31 mouse cellular contexts compared by ENCODE assay signal in genomic region chr2:60600863-60601262, GRCm38 (mm10). TPM values are rescaled to one million over a fixed set of nuclear protein-coding genes. Genes with fewer than 3 reads are reported as not detected.
DNase-seq lines count a peak whose midpoint lies in the region; ATAC-seq and TF ChIP-seq lines count a peak whose summit lies in the region.
"Had no signal": no experiment of that assay in that cellular context is flagged by ENCODE, and none has a peak within 500 bp of the region (broad histone marks: within the 10 kb centered on the region; RNA-seq: fewer than 3 reads in every experiment).

No protein-coding gene starts in this region.

- TF ChIP-seq CTCF in intestine, postnatal 0 days (IDR thresholded peaks at IDR 0.05; ENCODE audit: low read depth): no peak

- no peaks in the 10 kb centered on the region for H3K36me3 ChIP-seq in intestine, embryonic 16.5 days (ENCODE audit: control insufficient read depth, insufficient read depth, low read length)
- H3K36me3 ChIP-seq in intestine, postnatal 0 days (ENCODE audit: control insufficient read depth, insufficient read depth): peaks cover 6% of the 10 kb centered on the region; the same call in 1 of the 2 replicates
- no peaks in the 10 kb centered on the region for H3K36me3 ChIP-seq in midbrain, embryonic 13.5 days
- H3K36me3 ChIP-seq: embryonic facial prominence, embryonic 13.5 days; forebrain, embryonic 12.5 days; G1E; hindbrain, embryonic 10.5 days; liver, embryonic 15.5 days; lung, embryonic 15.5 days had no signal

- 92% methylated on average over 2 of the region's 2 CpGs for WGBS in intestine, embryonic 16.5 days
- 83% methylated on average over 2 of the region's 2 CpGs for WGBS in intestine, postnatal 0 days
- WGBS in midbrain, embryonic 13.5 days: 91% methylated on average over 2 of the region's 2 CpGs

- no peaks in the 10 kb centered on the region for H3K27me3 ChIP-seq in intestine, embryonic 16.5 days (replicated peaks; ENCODE audit: control insufficient read depth, insufficient read depth, low read length)
- no peaks in the 10 kb centered on the region for H3K27me3 ChIP-seq in intestine, postnatal 0 days (replicated peaks; ENCODE audit: control insufficient read depth, insufficient read depth, low read length)
- no peaks in the 10 kb centered on the region for H3K27me3 ChIP-seq in midbrain, embryonic 13.5 days
- H3K27me3 ChIP-seq: CH12.LX; embryonic facial prominence, embryonic 13.5 days; forebrain, embryonic 12.5 days; liver, embryonic 15.5 days; lung, embryonic 15.5 days; megakaryocyte, embryonic 14.5 days had no signal

- H3K4me1 ChIP-seq in intestine, embryonic 16.5 days (ENCODE audit: control insufficient read depth, insufficient read depth, low read length): no peaks in the 10 kb centered on the region
- H3K4me1 ChIP-seq in intestine, postnatal 0 days (replicated peaks; ENCODE audit: control insufficient read depth, insufficient read depth, low read length): 0 out of 2 replicates have a peak, but pooled peaks cover 4% of the 10 kb centered on the region
- H3K4me1 ChIP-seq in midbrain, embryonic 13.5 days (replicated peaks): no peaks in the 10 kb centered on the region
- H3K4me1 ChIP-seq: embryonic facial prominence, embryonic 13.5 days; forebrain, embryonic 12.5 days; hindbrain, embryonic 10.5 days; liver, embryonic 15.5 days; lung, embryonic 15.5 days; megakaryocyte, embryonic 14.5 days had no signal

- no peak overlapping the region for H3K27ac ChIP-seq in intestine, embryonic 16.5 days (ENCODE audit: low read length)
- H3K27ac ChIP-seq in intestine, postnatal 0 days (ENCODE audit: low read depth, low read length): no peak overlapping the region
- no peak overlapping the region for H3K27ac ChIP-seq in midbrain, embryonic 13.5 days
- H3K27ac ChIP-seq: embryonic facial prominence, embryonic 13.5 days; forebrain, embryonic 12.5 days; gastrocnemius, adult 2 months; hindbrain, embryonic 10.5 days; hindbrain, postnatal 0 days; liver, embryonic 15.5 days; lung, embryonic 15.5 days had no signal

- ATAC-seq in intestine, embryonic 16.5 days: peak; percentile 48
- ATAC-seq in intestine, postnatal 0 days: no peak
- no peak for ATAC-seq in midbrain, embryonic 13.5 days
- ATAC-seq: hindbrain, postnatal 0 days had no signal

- H3K9ac ChIP-seq in intestine, embryonic 16.5 days (ENCODE audit: low read depth, low read length): no peak overlapping the region
- no peak overlapping the region for H3K9ac ChIP-seq in intestine, postnatal 0 days (ENCODE audit: low read depth, low read length)
- no peak overlapping the region for H3K9ac ChIP-seq in midbrain, embryonic 13.5 days (replicated peaks)
- H3K9ac ChIP-seq: embryonic facial prominence, embryonic 13.5 days; forebrain, embryonic 12.5 days; liver, embryonic 15.5 days; lung, embryonic 15.5 days had no signal

- no peak overlapping the region for H3K4me2 ChIP-seq in intestine, embryonic 16.5 days (ENCODE audit: low read depth, low read length)
- no peak overlapping the region for H3K4me2 ChIP-seq in intestine, postnatal 0 days (replicated peaks; ENCODE audit: low read depth)
- no peak overlapping the region for H3K4me2 ChIP-seq in midbrain, embryonic 13.5 days (replicated peaks)
- H3K4me2 ChIP-seq: embryonic facial prominence, embryonic 13.5 days; forebrain, embryonic 12.5 days; heart, embryonic 11.5 days; liver, embryonic 15.5 days; lung, embryonic 15.5 days had no signal

- DNase-seq in cerebellum, postnatal 10 days: peak; percentile 32 to 52
- no peak for DNase-seq in cerebellum, adult 11-12 months
- peak; percentile 4 for DNase-seq in ovary, adult 18-20 months (ENCODE audit: low spot score)
- no peak for DNase-seq in ovary, postnatal 36 days (ENCODE audit: low spot score)
- DNase-seq in urinary bladder, postnatal 25 days (ENCODE audit: low spot score): peak; percentile 48
- DNase-seq: adrenal gland, adult 2 months; B cell, adult 2 months; cerebellum, adult 9-11 months; embryo, embryonic 11 days; gastrocnemius, adult 2 months; heart, postnatal 10 days; kidney, adult 18-20 months; lung, postnatal 36 days; midbrain, embryonic 14.5 days; retina, postnatal 1 day; right cerebral cortex, postnatal 25 days; thymus, postnatal 36 days had no signal

- H3K4me3 ChIP-seq in intestine, embryonic 16.5 days (ENCODE audit: low read length): no peak overlapping the region
- no peak overlapping the region for H3K4me3 ChIP-seq in intestine, postnatal 0 days (ENCODE audit: low read depth, low read length)
- H3K4me3 ChIP-seq in midbrain, embryonic 13.5 days (replicated peaks): no peak overlapping the region
- H3K4me3 ChIP-seq: embryonic facial prominence, embryonic 13.5 days; erythroblast, embryonic 14.5 days; forebrain, embryonic 12.5 days; gastrocnemius, adult 2 months; hindbrain, embryonic 10.5 days; liver, embryonic 15.5 days; lung, embryonic 15.5 days; megakaryocyte, embryonic 14.5 days had no signal

- no peaks in the 10 kb centered on the region for H3K9me3 ChIP-seq in intestine, embryonic 16.5 days (ENCODE audit: control insufficient read depth, low read length)
- H3K9me3 ChIP-seq in intestine, postnatal 0 days (ENCODE audit: control insufficient read depth): no peaks in the 10 kb centered on the region
- H3K9me3 ChIP-seq in midbrain, embryonic 13.5 days: no peaks in the 10 kb centered on the region
- H3K9me3 ChIP-seq: embryonic facial prominence, embryonic 13.5 days; forebrain, embryonic 12.5 days; G1E; hindbrain, embryonic 10.5 days; liver, embryonic 15.5 days; lung, embryonic 15.5 days; megakaryocyte, embryonic 14.5 days had no signal

RNA-seq across cellular contexts. Expression of gene Pla2r1, which starts 47.8 kb away (rescaled TPM):
- 2.2 and 2.4 TPM in 2 replicates for polyA plus RNA-seq in intestine, embryonic 16.5 days (2015; fragmentation: Nextera tagmentation; extraction: Ambion mirVana)
- polyA plus RNA-seq in intestine, postnatal 0 days (2015; fragmentation: Nextera tagmentation; extraction: Ambion mirVana): 0.85 and 0.96 TPM in 2 replicates
- polyA plus RNA-seq in midbrain, embryonic 13.5 days (2015; fragmentation: Nextera tagmentation; extraction: Ambion mirVana): 0.18 and 0.42 TPM in 2 replicates
- polyA plus RNA-seq: erythroblast, embryonic 14.5 days; G1E had no signal

Comparison
In these comparisons a context has a peak if more than half of its experiments do, and no peak if none do; other contexts are left out.
1. DNase-seq: peak in cerebellum, postnatal 10 days (2 of 2), ovary, adult 18-20 months (single experiment) and urinary bladder, postnatal 25 days (single experiment); none in cerebellum, adult 11-12 months (single experiment) and ovary, postnatal 36 days (single experiment).